Mouse (Mus musculus): Measurements from ENCODE around the gene Ppp1r1b. TPM values are rescaled to one million over a fixed set of nuclear protein-coding genes. Genes with fewer than 3 reads are reported as not detected.
A peak's percentile ranks its signal among the peaks of the same experiment; 100 is the strongest.
"Not testable (repeated sequence)": the region's sequence is repeated elsewhere in the genome, so short reads cannot be mapped to it uniquely, and the experiment has no call there.

Gene Ppp1r1b
- polyA plus RNA-seq, 1 experiment from 2014 or later, result 6.9 TPM

GRCm38 (mm10) chr11:98369337-98369736 is 21.1 kb downstream of the Ppp1r1b start:
- Histone ChIP-seq H3K9ac (no peak overlapping the region), H3K4me1 (replicated peaks) (peaks cover 20% of the 10 kb centered on the region), H3K9me3 (no peaks in the 10 kb centered on the region), H3K36me3 (no peaks in the 10 kb centered on the region), H3K4me2 (no peak overlapping the region), H3K4me3 (no peak overlapping the region), H3K27ac (replicated peaks) (no peak overlapping the region), H3K27me3 (no peaks in the 10 kb centered on the region)
- WGBS, result 82% methylated on average over 6 of the region's 6 CpGs
- no peak for ATAC-seq (ENCODE audit: low FRiP score, low read depth)

DNA sequence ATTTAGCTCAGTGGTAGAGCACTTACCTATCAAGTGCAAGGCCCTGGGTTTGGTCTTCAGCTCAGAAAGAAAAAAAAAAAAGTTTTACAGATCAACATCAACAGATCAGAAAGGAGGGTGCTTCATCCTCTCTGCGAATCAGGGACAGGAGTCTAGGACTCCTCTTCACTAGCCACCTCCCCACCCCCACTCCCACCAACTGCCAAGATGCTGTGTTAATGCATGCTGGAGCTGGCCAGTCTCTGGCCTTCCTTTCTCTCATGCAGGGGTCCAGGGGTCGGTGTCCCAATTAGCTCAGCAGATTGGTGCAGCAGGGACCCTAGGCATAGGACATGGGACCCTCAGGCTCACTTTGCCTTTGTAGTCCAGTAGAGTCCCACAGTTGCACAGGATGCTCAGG is 22.4 kb downstream of the Ppp1r1b start:
- H3K9me3 ChIP-seq, result no peaks in the 10 kb centered on the region
- no peak overlapping the region for H3K4me3 ChIP-seq
- H3K4me2 ChIP-seq, result no peak overlapping the region
- H3K27me3 ChIP-seq, result no peaks in the 10 kb centered on the region
- WGBS, result 77% methylated on average over 2 of the region's 2 CpGs
- H3K9ac ChIP-seq, result no peak overlapping the region
- peaks cover 20% of the 10 kb centered on the region for H3K4me1 ChIP-seq (replicated peaks)
- ATAC-seq (ENCODE audit: low FRiP score, low read depth), result no peak
- 0 out of 2 replicates have a peak, but pooled peaks cover 4% of the 10 kb centered on the region for H3K36me3 ChIP-seq
- no peak overlapping the region for H3K27ac ChIP-seq (replicated peaks)

DNA sequence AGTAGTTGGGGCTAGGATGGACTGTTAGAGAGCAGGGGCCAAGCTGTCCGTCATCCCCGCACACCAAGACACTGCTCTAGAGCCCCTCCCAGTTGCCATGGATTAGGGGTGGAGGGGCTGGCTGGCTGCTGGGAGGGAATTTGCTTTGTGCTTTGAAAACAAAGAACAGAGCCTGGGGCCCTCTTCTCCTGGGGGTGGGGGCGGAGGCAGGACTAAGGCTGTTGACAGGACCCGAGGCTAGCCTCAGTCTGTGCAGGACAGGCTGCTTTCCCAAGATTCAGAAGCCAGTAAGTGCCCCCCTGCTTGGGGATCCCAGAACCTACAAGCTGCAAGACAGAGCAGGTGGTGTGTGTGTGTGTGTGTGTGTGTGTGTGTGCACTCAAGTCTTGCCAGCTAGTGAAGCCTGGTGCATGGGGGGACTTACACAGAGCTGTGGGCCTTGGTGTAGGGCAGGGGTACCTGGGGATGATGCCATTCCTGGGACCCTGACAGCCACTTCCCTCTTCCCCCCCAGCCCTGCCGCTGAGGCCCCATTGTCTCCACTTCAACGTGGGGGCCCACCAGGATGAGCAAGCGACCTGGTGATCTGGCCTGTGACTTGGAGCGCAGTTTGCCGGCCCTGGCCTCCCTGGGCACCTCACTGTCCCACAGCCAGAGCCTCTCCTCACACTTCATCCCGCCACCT is 23.5 kb downstream of the Ppp1r1b start:
- Histone ChIP-seq H3K4me2 (peak overlapping the region; percentile 18; the same call in 1 of the 2 replicates), H3K9ac (no peak overlapping the region), H3K27ac (replicated peaks) (no peak overlapping the region), H3K4me3 (no peak overlapping the region), H3K36me3 (peaks cover 7% of the 10 kb centered on the region; the same call in 1 of the 2 replicates), H3K4me1 (replicated peaks) (peaks cover 20% of the 10 kb centered on the region), H3K27me3 (no peaks in the 10 kb centered on the region), H3K9me3 (no peaks in the 10 kb centered on the region)
- WGBS, result 36% methylated on average over 9 of the region's 10 CpGs
- ATAC-seq (ENCODE audit: low FRiP score, low read depth), result 0 out of 2 replicates have a peak, but pooled peaks have one; percentile 65

DNA sequence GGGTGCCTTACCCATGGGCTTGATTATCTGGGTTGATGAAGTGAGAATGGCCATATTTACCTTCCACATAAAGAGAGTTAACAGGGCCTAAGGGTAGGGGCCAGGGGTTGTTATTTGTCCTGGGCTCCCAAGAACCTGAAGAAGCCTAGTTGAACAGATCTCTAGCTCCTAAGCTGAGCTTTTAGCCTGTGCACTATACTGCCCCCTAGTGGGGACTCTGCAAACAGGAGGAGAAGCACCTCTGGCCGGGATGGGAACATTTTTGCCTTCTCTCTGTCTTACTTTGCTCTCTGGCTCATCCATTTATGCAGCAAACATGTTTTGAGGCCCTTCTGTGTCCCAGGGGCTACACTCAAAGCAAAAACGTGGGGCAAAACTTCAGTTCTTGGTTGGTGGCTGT is 24.2 kb downstream of the Ppp1r1b start:
- Histone ChIP-seq H3K4me1 (replicated peaks) (peaks cover 20% of the 10 kb centered on the region), H3K27ac (replicated peaks) (no peak overlapping the region), H3K36me3 (peaks cover 7% of the 10 kb centered on the region; the same call in 1 of the 2 replicates), H3K9ac (no peak overlapping the region), H3K4me3 (no peak overlapping the region), H3K4me2 (no peak overlapping the region), H3K27me3 (no peaks in the 10 kb centered on the region), H3K9me3 (no peaks in the 10 kb centered on the region)
- no peak for ATAC-seq (ENCODE audit: low FRiP score, low read depth)
- WGBS, result 7% methylated on average over 2 of the region's 2 CpGs

- Histone ChIP-seq H3K36me3 (peaks cover 7% of the 10 kb centered on the region; the same call in 1 of the 2 replicates), H3K27me3 (no peaks in the 10 kb centered on the region), H3K4me3 (no peak overlapping the region), H3K4me1 (replicated peaks) (peaks cover 20% of the 10 kb centered on the region), H3K9ac (no peak overlapping the region), H3K4me2 (no peak overlapping the region), H3K9me3 (no peaks in the 10 kb centered on the region), H3K27ac (replicated peaks) (no peak overlapping the region)
- no peak for ATAC-seq (ENCODE audit: low FRiP score, low read depth)
- WGBS, result 90% methylated on average over 6 of the region's 6 CpGs
Observed at GRCm38 (mm10) chr11:98373244-98373643, 25.0 kb downstream of the Ppp1r1b start.

- no peaks in the 10 kb centered on the region for H3K9me3 ChIP-seq
- 64% methylated on average over 8 of the region's 8 CpGs for WGBS
- H3K36me3 ChIP-seq, result peaks cover 11% of the 10 kb centered on the region; the same call in 1 of the 2 replicates
- no peak overlapping the region for H3K4me2 ChIP-seq
- ATAC-seq (ENCODE audit: low FRiP score, low read depth), result no peak
- H3K4me3 ChIP-seq, result no peak overlapping the region
- no peaks in the 10 kb centered on the region for H3K27me3 ChIP-seq
- no peak overlapping the region for H3K9ac ChIP-seq
- no peak overlapping the region for H3K27ac ChIP-seq (replicated peaks)
- H3K4me1 ChIP-seq (replicated peaks), result peaks cover 20% of the 10 kb centered on the region
Observed at GRCm38 (mm10) chr11:98374266-98374665, 26.1 kb downstream of the Ppp1r1b start.

DNA sequence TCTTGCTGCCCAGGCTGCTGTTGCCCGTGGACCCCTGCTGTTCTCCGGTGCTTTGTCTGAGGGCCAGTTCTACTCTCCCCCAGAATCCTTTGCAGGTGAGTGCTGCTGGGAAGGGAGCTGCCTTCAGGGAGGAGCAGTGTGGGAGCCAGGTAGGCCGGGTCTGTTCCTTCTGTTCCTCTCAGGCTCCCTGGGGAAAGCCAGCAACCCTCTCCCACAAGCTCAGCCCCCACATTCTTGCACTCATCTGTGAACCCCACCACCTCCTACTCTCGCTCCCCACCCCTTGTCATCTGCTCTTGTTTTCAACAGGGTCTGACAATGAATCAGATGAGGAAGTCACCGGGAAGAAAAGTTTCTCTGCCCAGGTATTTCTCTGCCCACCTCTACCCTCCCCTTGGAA is 28.6 kb downstream of the Ppp1r1b start:
- H3K36me3 ChIP-seq, result peaks cover 15% of the 10 kb centered on the region; the same call in 1 of the 2 replicates
- WGBS, result 73% methylated on average over 5 of the region's 5 CpGs
- ATAC-seq (ENCODE audit: low FRiP score, low read depth), result no peak

GRCm38 (mm10) chr11:98377787-98378186 is 29.6 kb downstream of the Ppp1r1b start:
- no peaks in the 10 kb centered on the region for H3K9me3 ChIP-seq
- 0 out of 2 replicates have a peak, but pooled peaks cover under 1% of the 10 kb centered on the region for H3K4me1 ChIP-seq (replicated peaks)
- peaks cover 15% of the 10 kb centered on the region; the same call in 1 of the 2 replicates for H3K36me3 ChIP-seq
- H3K4me3 ChIP-seq, result no peak overlapping the region
- no peak overlapping the region for H3K27ac ChIP-seq (replicated peaks)
- H3K4me2 ChIP-seq, result no peak overlapping the region
- no peaks in the 10 kb centered on the region for H3K27me3 ChIP-seq
- 84% methylated on average over 11 of the region's 11 CpGs for WGBS
- 0 out of 2 replicates have a peak, but pooled peaks have one; percentile 30 for ATAC-seq (ENCODE audit: low FRiP score, low read depth)
- no peak overlapping the region for H3K9ac ChIP-seq

More for the DNA sequence above, 28.6 kb downstream of the Ppp1r1b start:
- Histone ChIP-seq H3K27ac (replicated peaks) (no peak overlapping the region), H3K9ac (no peak overlapping the region), H3K9me3 (no peaks in the 10 kb centered on the region), H3K4me3 (no peak overlapping the region), H3K27me3 (no peaks in the 10 kb centered on the region), H3K4me2 (no peak overlapping the region), H3K4me1 (replicated peaks) (peaks cover 10% of the 10 kb centered on the region)

DNA sequence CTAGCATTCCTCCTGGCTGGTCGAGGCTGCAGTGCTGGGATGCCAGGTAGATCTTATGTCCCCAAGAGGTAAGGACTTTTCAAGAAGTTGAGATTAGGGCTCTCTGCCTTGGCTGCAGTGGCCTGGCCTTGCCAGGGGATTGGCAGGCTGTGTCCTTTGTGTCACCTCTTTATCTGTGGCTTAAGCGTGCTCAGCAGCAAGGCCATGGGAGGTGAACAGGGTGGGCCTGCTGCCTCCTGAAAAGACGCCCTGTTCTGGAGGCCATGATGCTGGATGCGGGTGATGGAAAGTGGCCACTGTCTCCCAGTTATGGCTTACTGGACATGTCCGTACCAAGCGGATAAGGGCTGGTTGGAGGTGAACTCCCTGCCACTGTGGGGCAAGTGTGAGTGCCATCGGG is 31.2 kb downstream of the Ppp1r1b start:
- Histone ChIP-seq H3K4me1 (replicated peaks) (no peaks in the 10 kb centered on the region), H3K9me3 (no peaks in the 10 kb centered on the region), H3K36me3 (peaks cover 15% of the 10 kb centered on the region; the same call in 1 of the 2 replicates), H3K9ac (no peak overlapping the region), H3K4me3 (no peak overlapping the region), H3K4me2 (no peak overlapping the region), H3K27ac (replicated peaks) (no peak overlapping the region), H3K27me3 (no peaks in the 10 kb centered on the region; the same call in 1 of the 2 replicates)
- ATAC-seq (ENCODE audit: low FRiP score, low read depth), result no peak
- WGBS, result 92% methylated on average over 7 of the region's 7 CpGs

- H3K4me1 ChIP-seq (replicated peaks), result no peaks in the 10 kb centered on the region
- peaks cover 13% of the 10 kb centered on the region; the same call in 1 of the 2 replicates for H3K36me3 ChIP-seq
- WGBS, result 67% methylated on average over 6 of the region's 6 CpGs
- H3K27ac ChIP-seq (replicated peaks), result no peak overlapping the region
- no peak overlapping the region for H3K4me2 ChIP-seq
- H3K27me3 ChIP-seq, result peaks cover under 1% of the 10 kb centered on the region; the same call in 1 of the 2 replicates
- no peak overlapping the region for H3K9ac ChIP-seq
- no peak overlapping the region for H3K4me3 ChIP-seq
- no peaks in the 10 kb centered on the region for H3K9me3 ChIP-seq
- ATAC-seq (ENCODE audit: low FRiP score, low read depth), result no peak
Observed at GRCm38 (mm10) chr11:98380106-98380505, 31.9 kb downstream of the Ppp1r1b start.

GRCm38 (mm10) chr11:98381651-98382050 is 33.4 kb downstream of the Ppp1r1b start:
- 95% methylated on average over 2 of the region's 2 CpGs for WGBS
- Histone ChIP-seq H3K4me2 (no peak overlapping the region), H3K36me3 (peaks cover 8% of the 10 kb centered on the region; the same call in 1 of the 2 replicates), H3K9ac (no peak overlapping the region), H3K4me1 (replicated peaks) (0 out of 2 replicates have a peak, but pooled peaks cover under 1% of the 10 kb centered on the region), H3K9me3 (no peaks in the 10 kb centered on the region), H3K27me3 (peaks cover 3% of the 10 kb centered on the region; the same call in 1 of the 2 replicates), H3K27ac (replicated peaks) (no peak overlapping the region), H3K4me3 (no peak overlapping the region)
- ATAC-seq (ENCODE audit: low FRiP score, low read depth), result no peak

DNA sequence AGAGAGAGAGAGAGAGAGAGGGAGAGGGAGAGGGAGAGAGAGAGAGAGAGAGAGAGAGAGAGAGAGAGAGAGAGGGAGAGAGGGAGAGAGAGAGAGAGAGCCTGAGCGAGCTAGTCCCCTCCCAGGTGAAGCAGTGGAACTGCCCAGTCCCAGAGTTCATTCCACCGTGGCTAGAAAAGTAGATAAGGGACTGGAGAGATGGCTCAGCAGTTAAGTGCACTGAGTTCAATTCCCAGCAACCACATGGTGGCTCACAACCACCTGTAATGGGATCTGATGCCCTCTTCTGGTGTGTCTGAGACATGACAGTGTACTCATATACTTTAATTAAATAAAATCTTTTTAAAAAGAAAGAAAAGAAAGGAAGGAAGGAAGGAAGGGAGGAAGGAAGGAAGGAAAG is 34.2 kb downstream of the Ppp1r1b start:
- not testable (repeated sequence) for H3K9ac ChIP-seq; H3K36me3 ChIP-seq; ATAC-seq (ENCODE audit: low FRiP score, low read depth); H3K4me2 ChIP-seq; H3K4me3 ChIP-seq; H3K4me1 ChIP-seq (replicated peaks); H3K9me3 ChIP-seq; H3K27ac ChIP-seq (replicated peaks)
- WGBS, result 60% methylated on average over 2 of the region's 2 CpGs
- peaks cover 11% of the 10 kb centered on the region for H3K27me3 ChIP-seq
